Mouse (Mus musculus) gastrocnemius, postnatal 25 days (tissue): ENCODE data around the gene Npy1r. TPM values are rescaled to one million over a fixed set of nuclear protein-coding genes. Genes with fewer than 3 reads are reported as not detected.

Experiments
- DNase-seq: peaks from one replicate; pipeline ENCODE4 v3.0.0; 2022
- long read RNA-seq, 2 experiments: library from polyadenylated mRNA; stranded (forward); transcript quantifications; one replicate each; pipeline ENCODE4 v2.0.0; 2021
- total RNA-seq, 2 experiments: library from RNA; stranded (reverse); gene quantifications; 1 replicate in 1 of 2; 2 replicates in 1 of 2; pipeline ENCODE4 v1.2.3; 2021

The Npy1r gene
- 1 to 10 TPM; 1.0 to 1.2 TPM for total RNA-seq
- long read RNA-seq, experiment 1, partial matches to known transcripts: 0 of 1 reads
- long read RNA-seq, experiment 1, other reads (novel, unspliced or antisense): 1 of 1 reads
- long read RNA-seq, experiment 2: 0 reads

DNA sequence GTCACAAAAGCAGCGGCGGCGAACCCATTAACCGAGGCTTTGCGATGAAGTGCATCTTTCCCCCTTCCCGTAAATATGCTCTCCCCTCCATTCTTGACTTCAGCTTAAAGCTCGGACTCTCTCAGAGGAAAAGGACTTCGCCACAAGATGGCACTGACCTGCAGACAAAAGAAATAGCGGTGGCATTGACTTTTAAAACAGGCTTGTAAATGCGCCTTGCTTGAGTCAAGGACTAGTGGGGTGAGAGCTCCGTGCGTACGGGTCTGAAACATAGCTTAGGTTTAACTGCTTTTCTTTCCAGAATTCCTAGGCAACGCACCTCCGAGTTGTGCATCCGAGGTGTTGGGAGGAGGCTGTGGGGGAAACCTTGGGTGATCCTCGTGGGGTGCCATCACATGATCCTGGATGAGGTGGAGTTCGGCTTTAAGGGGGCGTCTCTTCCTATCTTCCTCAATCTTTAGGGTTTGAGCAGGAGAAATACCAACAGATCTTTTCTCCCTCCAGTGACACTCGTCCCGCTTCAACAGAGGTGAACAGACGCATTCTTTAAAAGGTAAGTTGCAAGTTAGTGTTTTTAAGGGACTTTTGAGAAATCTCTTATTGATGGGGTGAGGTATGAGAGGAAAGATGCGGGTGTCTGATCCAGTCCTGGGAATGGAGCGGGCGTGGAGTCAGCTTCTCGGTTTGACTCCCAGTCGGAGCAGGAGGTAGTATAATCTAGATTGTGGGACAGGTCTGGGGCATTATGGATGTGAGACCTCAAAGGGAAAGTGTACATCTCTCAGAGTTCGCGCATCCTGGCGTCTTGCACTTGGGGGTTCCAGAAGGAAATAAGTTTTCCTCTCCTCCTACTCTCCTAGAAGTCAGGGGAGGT, at the start of gene Npy1r:
Gene Npy1r (plus strand): TSS at position 223 of the 874 bp plus-strand sequence.
- no peak for DNase-seq

DNA sequence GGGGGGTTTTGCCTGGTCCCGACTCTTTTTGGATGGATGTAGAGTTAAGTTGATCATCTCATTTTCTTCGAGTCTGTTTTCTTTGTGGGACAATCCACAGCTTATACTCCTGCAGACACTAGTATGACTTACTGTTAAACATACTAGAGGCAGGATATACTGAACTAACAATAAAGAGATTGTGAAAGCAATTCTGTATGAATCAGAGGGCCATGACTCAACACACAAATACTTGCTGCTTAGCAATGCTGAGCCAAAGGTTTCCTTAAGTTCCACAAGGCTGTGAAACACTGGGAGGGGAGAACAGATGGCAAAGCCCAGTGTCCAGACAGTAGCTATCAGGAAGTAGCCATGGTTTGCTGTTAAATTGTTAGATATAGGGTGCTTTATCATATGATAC, 15.7 kb upstream of the Npy1r start:
- DNase-seq: no peak

DNA sequence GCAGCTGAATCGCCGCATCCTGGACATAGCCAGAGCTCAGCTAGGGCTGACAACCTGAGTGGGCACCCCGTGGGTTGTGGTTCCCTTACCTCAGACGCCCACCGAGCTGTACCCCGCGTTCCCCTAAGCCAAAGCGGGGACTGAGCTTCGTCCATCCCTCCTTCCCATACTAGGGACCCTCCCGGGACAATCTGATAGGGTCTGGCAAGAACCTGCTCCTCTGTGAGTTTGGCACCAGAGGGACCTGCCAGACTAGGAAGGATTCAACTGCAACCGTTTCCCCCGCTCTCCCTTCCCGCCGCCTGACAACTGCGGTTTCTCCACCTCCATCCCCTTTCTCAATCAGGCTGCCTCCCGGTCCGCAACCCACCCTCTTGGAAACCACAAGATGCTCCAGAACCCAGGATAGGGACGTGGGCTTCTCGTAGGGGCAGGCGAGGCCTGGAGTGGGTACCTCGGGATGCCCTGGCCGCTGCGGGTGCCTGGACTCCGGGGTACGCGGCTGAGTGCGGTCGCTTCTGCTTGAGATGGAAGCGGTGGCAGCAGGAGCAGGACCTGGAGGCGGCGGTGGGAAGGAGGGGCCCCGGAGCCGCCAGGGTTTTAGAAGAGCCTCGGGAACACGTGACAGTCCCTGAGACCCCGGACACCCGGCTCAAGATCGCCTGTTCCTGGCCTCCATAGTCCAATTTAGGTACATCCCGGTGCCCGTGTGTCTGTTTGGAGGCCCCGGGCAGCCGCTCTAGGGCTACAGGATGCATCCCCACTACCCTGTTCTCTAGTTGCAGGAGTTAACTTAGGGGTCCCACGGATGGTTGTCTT, 9.3 kb upstream of the Npy1r start, which contains the start of gene Npy5r:
Gene Npy5r (minus strand): TSS at position 618 of the 819 bp plus-strand sequence.
- no peak for DNase-seq

DNA sequence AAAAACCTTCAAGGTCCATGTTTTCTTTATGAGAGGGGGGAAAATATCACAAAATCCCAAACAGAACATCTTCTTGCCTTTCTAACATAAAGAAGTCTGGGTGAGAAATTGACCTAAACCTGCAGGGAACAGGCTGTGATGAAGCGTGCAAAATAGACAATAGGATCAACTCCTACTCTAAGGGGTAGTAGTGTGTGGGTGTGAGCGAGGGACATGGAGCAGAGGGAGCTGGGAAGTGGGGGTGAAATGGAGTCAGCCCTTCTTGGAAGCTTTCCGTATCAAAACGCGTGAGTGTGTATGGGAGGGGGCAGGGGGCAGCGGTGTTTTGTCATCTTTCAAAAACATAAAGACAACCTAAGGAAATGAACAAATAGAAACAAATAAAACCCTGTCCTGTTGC, 8.6 kb upstream of the Npy1r start:
- no peak for DNase-seq

DNA sequence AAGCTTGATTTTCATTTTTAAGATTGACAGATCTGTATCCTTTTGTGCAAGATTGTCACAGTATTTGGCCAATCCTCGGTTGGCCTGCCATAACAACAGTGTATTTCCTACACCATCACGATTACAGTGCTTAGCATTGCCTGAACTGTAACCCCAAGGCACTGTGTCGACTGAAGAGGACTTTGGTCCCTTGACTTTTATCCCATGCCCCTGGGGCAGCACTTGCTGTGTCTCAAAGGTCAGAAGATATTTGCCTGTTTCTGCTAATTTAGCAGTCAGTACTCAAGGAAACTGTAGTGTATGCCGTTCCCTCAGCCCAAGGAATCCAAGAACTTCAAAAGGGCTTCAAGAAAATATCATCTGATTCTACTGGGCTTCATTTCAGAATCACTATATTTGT, 8.2 kb upstream of the Npy1r start:
- no peak for DNase-seq

DNA sequence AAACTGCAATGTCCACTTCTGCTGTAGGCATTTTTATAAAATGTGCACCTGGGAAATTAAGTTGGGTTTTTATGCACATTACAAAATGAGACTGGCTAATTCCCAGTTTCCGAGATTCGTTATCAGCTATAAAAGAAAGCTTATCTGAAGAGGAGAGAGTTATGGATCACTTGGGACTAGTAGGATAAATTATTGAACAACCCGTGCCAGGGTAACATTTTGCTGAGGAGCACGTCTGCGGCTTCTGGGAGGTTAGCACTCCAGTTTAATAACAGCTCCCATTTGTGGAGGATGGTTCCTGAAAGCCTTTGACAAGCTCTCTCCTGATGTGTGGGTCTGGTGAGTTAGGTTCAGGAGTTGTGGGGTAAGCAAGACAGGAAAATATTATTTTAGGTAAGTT, 6.6 kb upstream of the Npy1r start:
- DNase-seq: no peak

DNA sequence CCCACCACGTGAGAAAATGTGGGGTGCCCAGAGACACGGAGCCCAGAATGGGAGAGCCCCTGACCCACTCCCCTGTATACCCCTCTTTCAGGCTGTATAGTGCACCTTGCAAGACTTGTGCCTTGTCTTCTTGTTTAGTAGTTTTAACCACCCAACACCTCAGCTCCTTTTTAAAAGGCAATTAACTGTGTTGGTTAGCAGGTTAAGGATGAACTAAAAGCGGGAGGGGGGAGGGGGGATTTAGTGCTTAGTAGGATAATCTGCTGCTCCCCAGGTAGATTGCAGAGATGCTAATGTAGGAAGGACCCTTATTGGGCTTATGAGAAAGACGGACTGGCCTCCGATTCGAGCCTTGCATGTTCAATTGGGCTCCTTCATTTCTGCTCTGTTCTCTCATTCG, 1.0 kb downstream of the Npy1r start:
- no peak for DNase-seq

DNA sequence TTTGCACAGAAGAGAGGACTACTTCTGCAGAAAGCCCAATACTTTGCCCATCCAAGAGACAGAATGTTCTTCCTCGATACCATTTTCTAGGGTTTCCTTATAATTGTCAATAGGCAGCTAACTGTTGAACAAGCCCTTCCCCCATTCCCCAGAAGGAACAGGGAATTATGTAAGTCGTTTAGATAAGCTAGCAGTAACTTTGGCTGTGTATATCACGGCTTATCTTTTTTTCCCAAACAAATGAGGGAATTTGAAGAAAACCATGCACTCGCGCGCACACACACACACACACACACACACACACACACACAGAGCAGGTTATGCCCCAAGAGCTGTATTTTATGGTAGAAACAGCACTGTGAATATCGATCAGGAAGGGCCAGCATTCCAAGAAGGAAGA, 1.8 kb downstream of the Npy1r start:
- no peak for DNase-seq

DNA sequence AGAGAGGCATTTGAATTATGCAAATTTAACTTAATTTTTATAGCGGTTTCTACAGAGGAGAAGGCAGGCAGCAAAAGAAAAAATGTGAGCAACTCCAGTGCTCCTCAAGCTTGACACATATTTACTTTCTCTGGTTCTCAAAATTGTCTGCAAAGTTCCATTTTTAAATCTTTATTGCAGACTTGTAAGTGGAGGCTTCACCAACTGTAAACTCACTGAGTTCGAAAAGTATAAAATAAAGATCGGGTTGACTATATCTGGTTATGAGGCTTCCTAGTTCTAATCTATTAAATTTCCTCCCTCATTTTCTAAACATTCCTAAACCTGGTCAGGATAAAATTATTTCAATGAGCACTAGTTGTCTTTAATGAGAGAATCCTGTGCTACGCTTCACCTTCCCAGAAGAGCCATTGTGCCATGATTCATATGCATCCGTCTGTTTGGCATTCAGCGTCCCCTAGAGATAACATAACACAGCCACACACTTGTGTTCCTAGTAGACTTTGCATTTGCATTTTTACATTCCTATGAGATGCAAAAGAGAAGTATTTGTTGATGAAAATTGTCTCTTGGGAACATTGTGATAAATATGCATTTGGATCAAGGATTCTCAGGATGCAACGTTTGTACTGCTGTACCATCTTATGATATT, 17.5 kb downstream of the Npy1r start:
- no peak for DNase-seq

DNA sequence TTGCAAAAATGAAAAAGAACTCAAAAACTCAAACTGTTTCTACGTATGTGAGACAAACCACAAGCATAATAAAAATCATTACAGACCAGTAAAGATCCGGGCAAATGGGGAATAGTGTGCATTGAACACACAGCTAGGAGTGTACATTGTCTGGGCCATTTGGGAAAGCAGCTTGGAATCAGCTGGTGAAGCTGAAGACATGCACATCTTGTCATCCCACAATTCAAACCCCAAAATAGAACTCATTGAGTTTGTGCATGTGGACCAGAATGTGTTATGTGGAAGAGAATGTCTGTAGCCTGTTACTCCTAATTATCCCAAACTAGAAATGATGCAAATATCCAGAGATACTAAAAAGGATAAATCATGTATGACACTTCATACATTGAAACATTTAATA, 25.8 kb downstream of the Npy1r start:
- no peak for DNase-seq

DNA sequence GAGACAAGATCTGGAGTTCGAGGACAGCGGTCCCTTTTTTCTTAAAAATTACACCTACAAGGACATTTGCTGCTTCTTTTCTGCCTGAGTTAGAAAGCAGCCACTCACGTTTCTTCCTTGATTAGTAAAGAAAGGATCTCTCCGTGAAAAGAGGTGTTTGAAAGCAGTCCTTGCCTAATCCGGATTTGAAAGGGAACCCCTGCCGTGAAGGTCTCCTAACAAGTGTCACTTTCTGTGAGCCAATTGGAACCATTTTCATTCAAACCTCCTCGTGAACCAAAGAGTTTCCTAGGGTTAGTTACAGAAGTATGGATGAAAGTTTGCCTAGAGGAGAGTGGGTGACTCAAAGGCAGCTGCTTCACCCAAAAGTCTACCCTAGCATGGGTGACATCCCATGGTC, 32.5 kb downstream of the Npy1r start:
- DNase-seq: no peak

DNA sequence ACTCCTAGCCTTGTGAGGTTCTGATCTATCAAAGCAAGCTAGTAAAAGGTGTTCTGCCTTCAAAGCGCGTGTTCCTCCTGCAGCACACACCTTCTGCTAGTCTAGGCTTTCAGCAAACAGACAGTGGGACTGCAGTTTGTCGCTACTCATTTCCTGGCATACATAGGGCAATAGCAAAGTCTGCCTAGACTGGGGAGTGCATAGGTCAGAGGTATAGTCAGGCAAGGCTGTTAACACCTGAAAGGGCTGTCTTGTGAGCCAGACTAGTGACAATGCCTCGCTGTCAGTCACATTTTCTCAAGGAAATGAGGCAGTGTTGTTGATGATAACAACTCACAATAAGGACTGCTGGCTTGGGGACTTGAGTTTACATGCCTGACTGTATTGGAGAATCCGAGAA, 35.0 kb downstream of the Npy1r start:
- no peak for DNase-seq

DNA sequence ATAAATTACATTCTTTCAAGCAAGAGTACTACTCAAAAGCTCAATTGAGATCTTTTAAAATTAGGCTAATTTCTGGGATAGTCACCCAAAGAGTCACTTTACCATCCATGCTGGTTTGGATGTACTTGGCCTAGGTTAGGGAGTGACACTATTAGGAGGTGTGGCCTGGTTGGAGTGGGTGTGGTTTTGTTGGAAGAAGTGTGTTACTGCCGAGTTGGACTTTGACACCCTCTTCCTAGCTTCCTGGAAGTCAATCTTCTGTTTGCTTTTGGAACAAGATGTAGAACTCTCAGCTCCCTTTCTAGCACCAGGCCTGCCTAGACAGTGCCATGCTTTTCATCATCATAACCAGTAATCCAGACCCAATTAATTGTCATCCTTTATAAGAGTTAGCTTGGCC, 45.4 kb downstream of the Npy1r start:
- DNase-seq: no peak

DNA sequence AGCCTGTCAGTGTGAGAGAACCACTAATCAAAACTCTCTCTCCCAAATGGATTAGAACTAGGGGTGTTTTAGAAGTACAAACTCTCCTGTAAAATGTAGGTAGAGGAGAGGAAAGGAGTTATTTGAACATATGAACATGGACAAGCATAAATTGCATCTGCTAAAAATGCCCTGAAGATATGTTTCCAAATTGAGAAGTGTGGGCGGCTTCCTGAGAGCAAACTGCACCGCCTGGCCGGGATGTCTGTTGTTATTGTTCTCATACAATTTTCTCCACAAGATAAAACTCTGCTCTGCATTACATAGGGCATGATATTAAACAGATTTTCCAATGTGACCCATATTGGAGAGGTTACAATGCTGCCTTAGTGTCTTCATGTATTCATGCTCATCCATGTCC, 48.6 kb downstream of the Npy1r start:
- DNase-seq: no peak

DNA sequence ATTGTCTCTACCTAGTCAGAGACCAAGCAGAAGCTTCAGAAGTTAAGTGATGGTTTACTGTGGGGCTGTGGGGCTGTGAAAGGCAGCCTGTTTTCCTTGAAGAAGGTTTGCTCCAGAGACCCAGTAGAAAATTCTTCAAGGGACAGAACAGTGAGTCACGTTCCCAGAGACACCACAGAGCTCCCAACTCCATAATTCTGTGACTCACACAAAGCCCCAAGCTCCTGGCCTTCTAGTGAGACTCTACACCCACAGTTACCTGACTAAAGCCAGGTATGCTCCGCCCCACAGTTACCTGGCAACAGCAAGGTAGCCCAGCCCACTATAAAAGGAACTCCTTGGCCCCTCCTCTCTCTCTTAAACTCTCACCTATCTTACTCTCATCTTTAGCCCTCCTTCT, 54.6 kb downstream of the Npy1r start:
- no peak for DNase-seq

DNA sequence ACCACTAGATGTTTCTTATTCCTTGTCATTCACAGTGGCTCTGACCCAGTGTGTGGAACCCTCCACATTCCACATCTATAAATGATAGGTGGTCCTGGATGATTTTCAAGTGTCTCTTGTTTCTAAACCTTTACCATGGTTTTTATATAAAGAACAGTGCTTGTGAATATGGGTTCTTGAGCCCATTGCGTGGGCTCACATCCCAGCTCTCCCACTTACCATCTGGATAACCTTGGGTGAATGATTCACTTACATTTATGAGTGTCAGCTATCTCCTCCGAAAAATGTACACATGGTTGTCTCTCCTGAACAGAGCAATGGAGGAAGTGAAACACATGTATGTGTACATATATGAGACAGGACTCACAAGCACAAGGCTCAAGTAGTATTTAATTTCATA, 59.2 kb downstream of the Npy1r start:
- no peak for DNase-seq

Other genes starting within 250 kb of the Npy1r start
- 1 to 10 TPM; 3.8 to 4.7 TPM for gene Tma16, start 210.7 kb upstream of the Npy1r start, total RNA-seq
- not detected for gene Tktl2, start 185.4 kb upstream of the Npy1r start, total RNA-seq
- not detected for gene Npy5r, start 9.1 kb upstream of the Npy1r start, total RNA-seq
- gene Naf1, start 163.0 kb downstream of the Npy1r start, total RNA-seq: 1 to 10 TPM; 2.8 to 2.9 TPM